Mouse (Mus musculus) forebrain, embryonic 10.5 days (tissue): ENCODE data around the gene Dram2. TPM values are rescaled to one million over a fixed set of nuclear protein-coding genes. Genes with fewer than 3 reads are reported as not detected.
"Not testable (repeated sequence)": the region's sequence is repeated elsewhere in the genome, so short reads cannot be mapped to it uniquely, and the experiment has no call there.

ENCODE experiments used
- DNase-seq: peaks from one replicate; pipeline ENCODE4 v3.0.0-alpha.2; 2017; ENCODE audit warnings: low spot score; ENCODE audit errors: extremely low spot score
- H3K27ac ChIP-seq: fragments of 300-500 bp; sonication (generic); 2 replicates; pipeline ENCODE4 v1.5.1; 2016; ENCODE audit warnings: mild to moderate bottlenecking
- H3K27me3 ChIP-seq: fragments of 300-500 bp; sonication (generic); 2 replicates; pipeline ENCODE4 v1.6.1; 2016; ENCODE audit warnings: mild to moderate bottlenecking; ENCODE audit not compliant: poor library complexity, severe bottlenecking
- H3K36me3 ChIP-seq: fragments of 300-500 bp; sonication (generic); replicated peaks from 2 replicates; pipeline ENCODE4 v1.6.1; 2016; ENCODE audit warnings: mild to moderate bottlenecking, moderate library complexity
- H3K4me1 ChIP-seq: fragments of 300-500 bp; sonication (generic); 2 replicates; pipeline ENCODE4 v1.6.1; 2016
- H3K4me3 ChIP-seq: fragments of 300-500 bp; sonication (generic); 2 replicates; pipeline ENCODE4 v1.5.1; 2016; ENCODE audit warnings: mild to moderate bottlenecking, moderate library complexity
- H3K9me3 ChIP-seq: fragments of 300-500 bp; sonication (generic); 2 replicates; pipeline ENCODE4 v1.6.1; 2016; ENCODE audit warnings: mild to moderate bottlenecking, moderate library complexity
- WGBS: fragments of 180-500 bp; shearing (Covaris S2); methylation state at CpG from one replicate; pipeline ENCODE4 v1.1.7; 2016; 5-methylcytosine and 5-hydroxymethylcytosine counted together
- polyA plus RNA-seq: library from polyadenylated mRNA; unstranded; fragments of >200 nt; fragmentation: Nextera tagmentation; extraction: Ambion mirVana; gene quantifications from 2 replicates; pipeline ENCODE4 v1.2.1, GENCODE M21; 2016

The Dram2 gene
- polyA plus RNA-seq, 1 experiment from 2014 or later, result 33.2 TPM

DNA sequence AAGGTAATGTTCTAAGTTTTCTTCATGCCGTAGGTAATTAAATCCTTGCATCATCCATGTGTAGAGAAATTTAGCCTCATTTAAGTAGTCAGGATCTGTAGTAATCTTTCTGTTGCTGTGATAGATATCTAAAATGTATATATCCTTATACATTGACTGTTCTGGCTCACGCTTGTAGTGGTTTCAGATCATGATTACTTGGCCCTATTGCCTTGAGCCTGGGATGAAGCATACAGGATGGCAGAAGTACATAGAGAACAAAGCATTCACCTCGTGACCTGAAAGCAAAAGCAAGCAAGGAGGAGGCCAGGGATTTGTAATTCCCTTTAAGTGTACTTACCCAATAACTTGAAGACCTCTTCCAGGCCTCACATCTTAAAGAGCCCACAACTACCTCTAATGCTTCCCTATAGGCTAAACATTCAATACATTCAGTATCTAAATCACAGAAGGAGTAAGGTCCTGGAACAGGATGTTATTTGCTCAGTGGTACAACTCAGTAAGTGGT, 8.2 kb downstream of the Dram2 start:
- no peaks in the 10 kb centered on the region for H3K4me1 ChIP-seq
- 82% methylated on average over 3 of the region's 3 CpGs for WGBS
- H3K27ac ChIP-seq, result no peak overlapping the region
- no peaks in the 10 kb centered on the region for H3K9me3 ChIP-seq
- no peak for DNase-seq
- H3K4me3 ChIP-seq, result no peak overlapping the region
- H3K27me3 ChIP-seq, result no peaks in the 10 kb centered on the region
- peaks cover 23% of the 10 kb centered on the region for H3K36me3 ChIP-seq

DNA sequence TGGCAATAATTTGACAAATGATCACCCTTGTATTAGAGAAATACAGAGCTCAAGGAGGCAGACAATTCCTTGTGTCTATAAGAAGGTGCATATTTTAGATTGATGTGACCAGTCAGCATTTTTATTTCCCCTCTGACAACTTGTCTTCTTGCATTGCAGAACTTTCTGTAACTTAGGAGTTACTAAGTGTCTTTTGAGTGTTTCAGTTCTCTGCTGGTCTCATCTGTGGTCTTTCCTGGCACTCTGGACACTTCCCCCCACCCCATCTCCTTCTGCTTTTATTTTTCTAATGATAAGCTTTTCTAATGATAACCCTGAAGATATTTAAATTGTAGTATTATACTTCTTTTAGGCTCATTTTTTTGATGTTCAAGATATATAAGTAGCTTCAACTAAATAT, 10.7 kb downstream of the Dram2 start:
- peaks cover 23% of the 10 kb centered on the region for H3K36me3 ChIP-seq
- no peak for DNase-seq
- H3K4me3 ChIP-seq, result no peak overlapping the region
- no peaks in the 10 kb centered on the region for H3K9me3 ChIP-seq
- no peaks in the 10 kb centered on the region for H3K27me3 ChIP-seq
- H3K27ac ChIP-seq, result no peak overlapping the region
- H3K4me1 ChIP-seq, result no peaks in the 10 kb centered on the region

- Histone ChIP-seq H3K27ac (no peak overlapping the region), H3K27me3 (no peaks in the 10 kb centered on the region), H3K9me3 (no peaks in the 10 kb centered on the region), H3K4me3 (no peak overlapping the region), H3K4me1 (no peaks in the 10 kb centered on the region), H3K36me3 (0 out of 2 replicates have a peak, but pooled peaks cover 2% of the 10 kb centered on the region)
- WGBS, result 91% methylated on average over 3 of the region's 3 CpGs
- DNase-seq, result no peak
These were observed 18.3 kb downstream of the Dram2 start for GRCm38 (mm10) chr3:106565876-106566275.

DNA sequence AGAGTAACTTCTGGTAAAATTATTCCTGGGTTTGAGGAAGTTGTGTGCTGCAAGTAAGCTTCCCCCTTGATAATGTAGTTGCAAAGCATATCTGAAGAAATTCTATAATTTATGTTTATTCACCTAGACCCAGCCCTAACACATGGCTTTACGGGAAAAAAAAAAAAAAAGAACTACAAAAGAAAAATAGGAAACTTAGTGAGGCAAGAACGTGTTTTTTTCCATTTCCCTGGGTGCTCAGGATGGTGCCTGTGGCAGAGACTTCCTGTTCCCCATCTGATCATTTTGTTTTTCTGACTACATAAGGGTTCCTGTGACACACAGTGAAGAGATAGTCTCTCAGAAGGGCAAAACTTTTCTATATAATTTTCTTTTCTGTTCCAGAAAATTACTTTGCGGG, 25.6 kb downstream of the Dram2 start:
- WGBS, result 87% methylated on average over 3 of the region's 3 CpGs
- Histone ChIP-seq H3K27me3 (no peaks in the 10 kb centered on the region), H3K36me3 (peaks cover 5% of the 10 kb centered on the region; the same call in 1 of the 2 replicates), H3K4me3 (no peak overlapping the region), H3K27ac (no peak overlapping the region), H3K4me1 (no peaks in the 10 kb centered on the region), H3K9me3 (no peaks in the 10 kb centered on the region)
- DNase-seq, result no peak

GRCm38 (mm10) chr3:106579296-106579695, 31.7 kb downstream of the Dram2 start:
- no peaks in the 10 kb centered on the region for H3K4me1 ChIP-seq
- H3K36me3 ChIP-seq, result peaks cover 3% of the 10 kb centered on the region; the same call in 1 of the 2 replicates
- WGBS, result 91% methylated on average over 2 of the region's 2 CpGs
- DNase-seq, result no peak
- no peak overlapping the region for H3K27ac ChIP-seq
- H3K4me3 ChIP-seq, result no peak overlapping the region
- H3K27me3 ChIP-seq, result no peaks in the 10 kb centered on the region
- no peaks in the 10 kb centered on the region for H3K9me3 ChIP-seq

- not testable (repeated sequence) for H3K27me3 ChIP-seq, H3K4me1 ChIP-seq, H3K27ac ChIP-seq, H3K36me3 ChIP-seq, H3K4me3 ChIP-seq, H3K9me3 ChIP-seq, DNase-seq
- WGBS, result 83% methylated on average over 4 of the region's 4 CpGs
These were observed 46.0 kb downstream of the Dram2 start for GRCm38 (mm10) chr3:106593631-106594030.

DNA sequence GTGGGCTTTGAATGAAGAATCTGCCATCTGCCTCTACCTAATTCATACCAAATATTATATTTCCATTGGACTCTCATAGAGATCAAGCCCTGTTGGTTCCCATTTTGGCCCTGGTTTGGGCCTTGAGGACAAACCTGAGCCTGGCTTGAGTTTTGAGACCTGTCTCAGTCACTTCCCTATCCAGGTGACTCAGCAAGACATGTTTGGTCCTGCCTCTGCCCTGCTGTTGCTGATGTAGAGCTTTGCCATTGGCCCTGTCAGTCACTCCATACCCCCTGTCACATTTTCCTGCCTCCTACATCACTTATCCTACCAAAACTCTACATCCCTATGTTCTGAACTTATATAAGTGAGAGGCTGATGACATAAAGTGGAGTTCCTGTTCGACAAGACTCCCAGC, 70.5 kb downstream of the Dram2 start:
- no peaks in the 10 kb centered on the region for H3K4me1 ChIP-seq
- no peak overlapping the region for H3K27ac ChIP-seq
- H3K4me3 ChIP-seq, result no peak overlapping the region
- WGBS, result 86% methylated on average over 1 of the region's 1 CpGs
- H3K36me3 ChIP-seq, result no peaks in the 10 kb centered on the region
- no peaks in the 10 kb centered on the region for H3K27me3 ChIP-seq
- no peaks in the 10 kb centered on the region for H3K9me3 ChIP-seq
- DNase-seq, result no peak

Other genes with a start within 250 kb of the Dram2 start
- gene Chil6, start 141.6 kb upstream of the Dram2 start, polyA plus RNA-seq, result not detected in 2 replicates
- 1.2 and 2.0 TPM in 2 replicates for gene Dennd2d, start 65.4 kb upstream of the Dram2 start, polyA plus RNA-seq
- gene Cept1, start within 50 bp of the Dram2 start, polyA plus RNA-seq, result 37.2 and 40.5 TPM in 2 replicates
- gene Lrif1, start 137.2 kb downstream of the Dram2 start, polyA plus RNA-seq, result 13.3 and 13.6 TPM in 2 replicates
- gene Cd53, start 242.4 kb downstream of the Dram2 start, polyA plus RNA-seq, result 2.3 and 2.9 TPM in 2 replicates